Mouse (Mus musculus) intestine, embryonic 16.5 days (tissue): ENCODE measurements at regions not wholly inside any gene's neighbourhood (a gene's known extent, or its start where the extent isn't known, plus 50 kb on each side); places are given as distances from the start of the nearest gene placed in this dataset.

ENCODE experiments used
- ATAC-seq: fragments of 200-750 bp; cut with Nextera tagmentation; 2 replicates; pipeline ENCODE4 v1.8.0; 2017; ENCODE audit warnings: moderate TSS enrichment, moderate library complexity
- H3K27ac ChIP-seq: fragments of 300-500 bp; sonication (generic); 2 replicates; pipeline ENCODE4 v1.5.1; 2014; ENCODE audit warnings: mild to moderate bottlenecking, low read length
- H3K27me3 ChIP-seq: fragments of 300-500 bp; sonication (generic); replicated peaks from 2 replicates; pipeline ENCODE4 v1.6.1; 2014; ENCODE audit warnings: low read length, control low read depth, mixed read lengths; ENCODE audit not compliant: control insufficient read depth, insufficient read depth
- H3K36me3 ChIP-seq: fragments of 300-500 bp; sonication (generic); 2 replicates; pipeline ENCODE4 v1.6.1; 2014; ENCODE audit warnings: low read length, control low read depth; ENCODE audit not compliant: control insufficient read depth, insufficient read depth
- H3K4me1 ChIP-seq: fragments of 300-500 bp; sonication (generic); 2 replicates; pipeline ENCODE4 v1.6.1; 2014; ENCODE audit warnings: low read length, control low read depth, mixed read lengths; ENCODE audit not compliant: control insufficient read depth, insufficient read depth
- H3K4me2 ChIP-seq: fragments of 300-500 bp; sonication (generic); 2 replicates; pipeline ENCODE4 v1.6.1; 2014; ENCODE audit warnings: low read depth, low read length, control low read depth
- H3K4me3 ChIP-seq: fragments of 300-500 bp; sonication (generic); 2 replicates; pipeline ENCODE4 v1.5.1; 2014; ENCODE audit warnings: mild to moderate bottlenecking, low read length
- H3K9ac ChIP-seq: fragments of 300-500 bp; sonication (generic); 2 replicates; pipeline ENCODE4 v1.6.1; 2014; ENCODE audit warnings: low read depth, low read length
- H3K9me3 ChIP-seq: fragments of 300-500 bp; sonication (generic); 2 replicates; pipeline ENCODE4 v1.6.1; 2016; ENCODE audit warnings: low read length, control low read depth; ENCODE audit not compliant: control insufficient read depth
- WGBS: fragments of 180-500 bp; shearing (Covaris S2); extraction: QIAGEN DNeasy Blood & Tissue Kit; methylation state at CpG from one replicate; pipeline ENCODE4 v1.1.7; 2014; 5-methylcytosine and 5-hydroxymethylcytosine counted together

- Histone ChIP-seq H3K9ac (no peak overlapping the region), H3K4me2 (no peak overlapping the region), H3K27me3 (no peaks in the 10 kb centered on the region), H3K27ac (no peak overlapping the region), H3K9me3 (no peaks in the 10 kb centered on the region), H3K4me3 (no peak overlapping the region), H3K4me1 (no peaks in the 10 kb centered on the region), H3K36me3 (no peaks in the 10 kb centered on the region)
- WGBS, result 76% methylated on average over 1 of the region's 1 CpGs
- no peak for ATAC-seq
Measured at GRCm38 (mm10) chr8:40227262-40227661, 447.6 kb upstream of the Adam24 start.
